Mouse (Mus musculus): ENCODE measurements around the gene Dlgap1.
A peak's percentile ranks its signal among the peaks of the same experiment; 100 is the strongest.

Gene Dlgap1

DNA sequence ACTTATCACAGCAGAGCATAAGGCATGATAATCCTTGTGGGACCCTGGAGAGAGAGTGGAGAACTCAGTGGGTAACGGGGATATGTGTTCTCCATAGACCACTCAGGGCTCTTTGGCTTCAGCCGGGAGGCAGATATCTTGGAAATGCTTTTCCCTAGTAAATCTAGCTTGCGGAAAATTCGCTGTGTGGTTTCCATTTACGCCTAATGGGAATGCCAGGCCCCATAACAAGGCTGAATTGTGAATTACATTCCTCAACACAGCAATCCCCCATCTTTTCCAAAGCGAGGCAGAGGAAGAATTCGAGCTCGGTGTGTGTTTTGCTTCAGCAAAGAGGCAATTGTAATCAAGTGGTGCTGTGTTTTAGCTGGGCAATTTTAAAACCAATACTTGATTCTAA lies 372.4 kb downstream of the Dlgap1 start:
- no peak for DNase-seq (ENCODE audit: low read depth, low spot score)

DNA sequence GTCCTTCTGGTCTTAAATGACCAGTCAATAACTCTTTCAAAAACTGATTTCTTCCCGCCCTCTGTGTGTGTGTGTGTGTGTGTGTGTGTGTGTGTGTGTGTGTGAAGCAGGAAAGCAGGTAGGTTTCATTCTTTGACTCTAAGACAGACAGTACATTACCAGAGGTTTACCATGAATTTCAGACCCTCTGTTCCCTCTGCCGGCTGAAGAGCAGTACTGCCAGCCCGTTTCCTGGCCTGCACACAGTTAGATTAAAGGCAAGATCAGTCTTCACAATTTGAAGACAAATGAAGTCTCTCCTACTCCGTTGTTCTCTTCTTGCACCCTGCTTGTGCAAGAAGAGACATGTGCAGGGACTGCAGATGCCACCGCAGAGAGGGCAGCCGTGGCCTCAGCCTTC lies 373.0 kb downstream of the Dlgap1 start:
- DNase-seq (ENCODE audit: low read depth, low spot score): no peak

DNA sequence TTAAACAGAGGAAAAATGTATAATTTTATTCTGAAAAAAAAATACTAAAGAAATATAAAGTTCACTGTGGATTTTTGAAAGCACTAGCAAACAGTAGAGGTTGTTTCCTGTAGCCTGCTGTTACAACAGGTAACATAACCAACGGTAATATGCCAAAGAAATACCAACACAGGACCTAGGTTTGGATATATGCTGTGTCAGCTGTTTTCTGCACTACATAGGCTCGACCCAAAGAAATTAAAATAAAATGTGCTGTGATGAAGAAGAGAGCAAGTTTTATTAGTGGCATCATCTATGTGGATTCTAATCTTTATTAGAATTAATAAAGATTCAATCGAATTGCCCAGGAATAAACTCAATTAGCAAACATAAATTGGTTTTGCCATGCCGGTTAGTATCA lies 378.5 kb downstream of the Dlgap1 start:
- DNase-seq (ENCODE audit: low read depth, low spot score): no peak

DNA sequence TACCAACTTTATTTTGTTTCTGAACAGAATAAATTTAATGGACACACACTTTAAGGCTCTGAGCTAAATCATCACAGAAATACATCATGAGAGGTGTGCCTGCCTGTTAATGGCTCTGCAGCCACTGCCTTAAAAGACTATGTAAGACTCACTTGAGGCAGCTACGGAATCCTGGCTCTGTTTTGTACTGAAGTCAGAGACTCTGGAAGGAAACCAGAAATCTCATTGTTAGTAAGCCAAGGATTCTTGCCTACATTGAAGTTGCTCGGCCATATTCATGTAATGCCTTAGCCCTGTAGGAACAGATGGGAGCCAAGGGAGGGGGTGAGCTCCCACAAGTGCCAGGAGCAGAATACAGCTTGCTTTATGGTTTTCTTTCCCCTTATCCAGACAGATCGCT lies 394.7 kb downstream of the Dlgap1 start:
- DNase-seq (ENCODE audit: low read depth, low spot score): no peak

DNA sequence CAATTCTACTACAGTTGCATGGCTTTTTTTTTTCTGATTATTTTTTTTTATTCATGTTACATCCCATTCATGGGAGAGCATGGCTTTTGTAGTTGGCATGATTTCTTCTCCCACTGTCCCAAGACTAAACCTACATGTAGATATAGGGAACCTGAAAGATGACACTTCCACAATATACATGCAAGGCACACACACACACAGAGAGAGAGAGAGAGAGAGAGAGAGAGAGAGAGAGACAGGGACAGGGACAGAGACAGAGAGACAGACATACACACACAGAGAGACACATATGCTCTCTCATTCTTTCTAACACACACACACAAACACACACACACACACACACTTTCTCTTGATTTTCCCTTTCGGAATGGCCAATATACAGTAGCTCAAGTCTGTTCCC lies 395.1 kb downstream of the Dlgap1 start:
- no peak for DNase-seq (ENCODE audit: low read depth, low spot score)

DNA sequence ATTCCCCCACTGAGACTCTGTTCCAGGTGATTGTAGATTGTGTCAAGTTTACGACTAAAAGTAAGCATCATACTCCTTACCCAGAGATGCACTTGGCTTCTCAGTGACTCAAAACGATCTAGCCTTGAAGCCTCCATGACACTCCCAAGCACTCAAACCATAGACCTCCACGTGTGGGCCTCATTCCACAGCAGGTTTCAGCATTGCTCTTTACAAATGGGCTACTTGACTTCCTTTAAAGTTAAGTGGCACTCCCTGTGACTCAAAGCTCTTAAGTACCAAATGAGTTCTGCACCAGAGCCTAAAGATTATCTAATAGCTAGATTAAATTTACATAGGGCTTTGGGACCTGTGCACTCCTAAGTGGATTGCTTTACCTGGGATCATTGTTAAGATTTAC lies 400.3 kb downstream of the Dlgap1 start:
- no peak for DNase-seq (ENCODE audit: low read depth, low spot score)

DNA sequence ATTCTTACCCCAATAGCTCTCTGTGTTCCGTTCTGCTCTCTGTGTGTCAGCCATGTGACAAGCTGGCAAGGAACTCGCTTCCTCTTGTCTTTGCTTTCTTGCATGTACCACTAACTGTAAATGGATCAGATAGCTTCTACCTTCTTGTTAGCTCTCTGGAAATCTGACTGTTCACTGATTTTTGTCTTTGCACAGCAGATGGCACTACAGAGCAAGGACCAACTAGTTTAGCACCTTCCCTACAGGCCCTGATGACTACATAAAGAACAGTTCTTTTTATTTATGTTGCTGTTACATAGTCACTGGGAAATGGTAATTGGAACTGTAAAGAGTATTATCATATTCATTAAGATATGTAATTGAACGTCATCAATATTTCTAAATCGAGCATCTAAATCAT lies 408.1 kb downstream of the Dlgap1 start:
- DNase-seq (ENCODE audit: low read depth, low spot score): no peak

DNA sequence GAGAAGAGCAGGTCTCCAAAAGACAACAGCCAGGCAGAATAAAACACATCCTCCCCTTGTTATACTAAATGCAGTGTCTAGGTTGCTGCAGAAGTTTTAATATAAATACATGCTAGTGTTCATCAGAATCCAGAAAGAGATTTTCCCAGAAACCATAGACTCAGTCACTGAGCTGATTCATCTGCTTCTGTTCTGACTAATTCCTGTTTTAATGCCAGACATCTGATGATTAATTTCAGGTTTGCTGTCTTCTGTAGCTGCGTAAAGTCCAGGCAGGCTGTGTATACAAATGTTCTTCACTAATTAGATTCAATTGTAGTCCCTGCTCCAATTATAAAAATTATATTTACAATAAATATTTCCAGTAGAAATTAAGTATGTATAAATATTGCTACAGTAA lies 419.6 kb downstream of the Dlgap1 start:
- DNase-seq (ENCODE audit: low read depth, low spot score): no peak

DNA sequence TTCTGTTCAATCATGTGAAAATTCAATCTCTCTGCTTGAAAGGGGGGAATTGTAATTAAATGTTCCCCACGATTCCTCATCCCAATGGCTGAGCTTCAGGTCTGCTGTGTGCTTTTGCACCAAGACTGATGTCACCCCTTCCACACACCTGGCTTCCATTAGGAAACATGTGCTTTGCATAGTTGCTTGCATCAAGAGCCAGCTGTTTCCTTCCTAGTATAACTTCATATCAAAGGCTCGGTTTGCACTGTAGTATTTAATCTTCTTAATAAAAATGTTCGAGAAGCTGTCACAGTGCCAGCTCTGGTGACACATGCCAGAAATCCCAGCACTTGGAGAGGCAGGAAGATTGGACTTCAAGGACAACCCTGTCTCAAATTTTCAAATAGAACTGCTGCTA lies 428.3 kb downstream of the Dlgap1 start:
- DNase-seq (ENCODE audit: low read depth, low spot score): no peak

DNA sequence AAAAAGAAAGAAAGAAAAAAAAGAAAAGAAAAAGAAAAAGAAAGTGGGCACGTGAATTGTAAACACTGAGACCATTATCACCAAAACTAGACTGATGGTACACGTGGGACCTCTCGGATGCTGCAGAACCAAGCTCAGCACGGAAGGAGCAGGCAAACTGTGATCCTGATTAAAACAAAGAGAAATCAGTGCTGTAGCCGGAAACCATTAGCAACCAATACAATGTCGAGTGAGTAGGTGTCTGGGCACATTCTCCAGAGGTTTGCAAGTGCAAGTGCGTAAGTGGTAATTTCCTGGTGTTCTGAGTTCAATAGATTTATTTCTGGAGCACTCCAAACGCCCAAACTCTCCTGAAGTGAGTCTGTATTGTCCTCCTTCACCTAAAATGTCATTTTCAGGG lies 428.8 kb downstream of the Dlgap1 start:
- no peak for DNase-seq (ENCODE audit: low read depth, low spot score)

DNA sequence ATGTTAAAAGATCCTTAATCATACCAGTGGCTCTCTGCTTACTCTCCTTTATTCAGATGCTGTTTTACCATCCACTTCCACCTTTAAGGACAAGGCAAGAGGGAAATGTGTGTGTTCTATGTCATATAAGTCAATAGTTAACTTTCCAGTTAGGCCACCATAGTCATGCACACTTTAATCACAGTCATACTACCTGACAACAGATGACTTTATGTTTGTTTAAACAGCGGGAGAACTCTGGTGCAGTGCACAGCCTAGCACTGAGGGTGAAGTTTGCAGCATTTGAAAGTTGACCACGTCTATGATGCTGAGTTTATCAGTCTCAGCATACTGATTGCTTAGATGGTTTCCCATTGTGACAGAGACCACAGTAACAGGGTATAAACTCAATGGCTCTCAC lies 433.0 kb downstream of the Dlgap1 start:
- DNase-seq (ENCODE audit: low read depth, low spot score): no peak

DNA sequence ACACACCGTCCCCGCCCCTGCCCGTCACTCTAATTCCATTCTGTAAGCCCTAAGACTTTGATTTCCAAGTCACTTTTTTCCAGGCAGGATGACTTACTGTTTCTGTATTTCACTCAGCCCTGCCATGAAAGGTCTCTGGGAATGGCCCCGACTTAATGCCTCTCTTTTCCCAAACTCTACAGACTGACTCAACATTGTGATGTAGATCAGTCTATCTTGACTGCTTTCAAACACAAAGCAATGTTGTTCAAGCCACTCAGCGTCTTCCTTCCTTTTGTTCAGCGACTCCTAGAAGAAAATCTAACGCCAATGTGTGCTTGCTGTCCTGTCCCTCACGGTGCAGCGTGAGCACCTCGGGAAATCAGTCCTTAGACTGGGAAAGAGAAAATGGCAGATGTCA lies 434.9 kb downstream of the Dlgap1 start:
- DNase-seq (ENCODE audit: low read depth, low spot score): no peak

DNA sequence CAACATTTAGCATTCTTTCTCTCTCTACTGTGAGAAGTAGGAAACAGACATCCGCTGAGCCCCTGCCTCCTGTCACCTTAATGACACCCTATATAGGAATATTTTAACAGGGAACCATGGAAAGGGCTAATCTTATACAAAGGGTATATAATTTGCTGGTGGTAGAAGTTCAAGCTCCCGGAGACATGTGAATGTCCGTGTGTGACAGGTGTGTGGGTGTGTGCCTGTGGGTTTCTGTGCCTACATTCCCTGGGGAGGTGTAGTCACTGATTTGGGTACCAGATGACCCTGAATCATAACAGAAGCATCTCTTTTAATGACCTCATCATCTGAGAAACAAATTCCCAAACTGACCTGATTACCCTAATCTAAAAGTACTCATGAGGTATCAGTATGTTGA lies 445.3 kb downstream of the Dlgap1 start:
- no peak for DNase-seq (ENCODE audit: low read depth, low spot score)

DNA sequence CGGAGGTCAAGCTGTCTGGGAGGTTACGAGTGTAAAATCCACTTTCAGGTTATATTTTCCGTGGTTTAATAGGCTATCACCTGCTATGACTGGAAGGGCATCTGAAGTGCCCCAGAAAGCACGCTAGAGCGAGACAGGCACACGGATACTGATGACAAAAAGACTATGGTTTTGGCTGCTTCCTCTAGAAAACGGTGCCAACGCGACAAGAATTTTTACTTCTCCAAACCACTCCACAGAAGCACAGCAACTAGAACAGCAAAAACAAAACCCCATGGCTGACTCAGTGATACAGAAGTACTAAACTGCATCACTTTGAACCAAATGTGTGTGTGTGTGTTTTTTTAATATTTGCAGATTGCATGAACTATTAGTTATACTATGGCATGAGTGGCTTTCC lies 459.0 kb downstream of the Dlgap1 start:
- DNase-seq (ENCODE audit: low read depth, low spot score): no peak

DNA sequence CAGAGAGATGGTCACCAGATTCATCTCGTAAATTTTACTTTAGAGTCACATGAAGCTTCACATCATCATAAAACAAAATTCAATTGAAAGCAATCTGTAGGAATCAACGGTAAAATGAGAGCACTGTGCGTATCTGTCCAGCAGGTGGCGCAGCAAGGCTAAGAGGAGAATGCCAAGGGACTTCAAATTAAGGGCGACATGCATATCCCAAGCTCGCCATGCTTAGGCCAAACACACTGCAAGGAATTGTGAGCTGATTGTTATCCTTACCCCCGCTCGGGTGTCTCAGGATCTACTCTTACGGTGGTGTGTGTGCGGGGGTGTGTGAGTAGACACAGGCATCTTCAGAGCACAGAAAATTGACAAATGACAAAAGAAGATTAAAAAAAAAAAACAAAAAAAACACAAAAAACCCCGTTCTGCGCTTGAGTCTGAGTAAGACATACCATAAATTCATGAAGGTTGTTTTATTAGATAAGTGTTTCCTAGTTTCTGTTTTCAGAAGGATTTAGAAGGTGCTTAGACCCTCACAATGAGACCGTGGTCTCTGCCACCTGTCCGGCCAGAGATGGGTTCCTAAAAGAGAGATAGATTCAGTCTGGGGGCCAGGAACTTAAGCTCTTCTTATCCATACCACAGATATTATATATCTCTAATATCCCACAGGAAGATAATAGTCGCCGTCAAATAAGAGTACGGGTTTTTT lies 461.0 kb downstream of the Dlgap1 start:
- peak; percentile 76 for DNase-seq (ENCODE audit: low read depth, low spot score)

DNA sequence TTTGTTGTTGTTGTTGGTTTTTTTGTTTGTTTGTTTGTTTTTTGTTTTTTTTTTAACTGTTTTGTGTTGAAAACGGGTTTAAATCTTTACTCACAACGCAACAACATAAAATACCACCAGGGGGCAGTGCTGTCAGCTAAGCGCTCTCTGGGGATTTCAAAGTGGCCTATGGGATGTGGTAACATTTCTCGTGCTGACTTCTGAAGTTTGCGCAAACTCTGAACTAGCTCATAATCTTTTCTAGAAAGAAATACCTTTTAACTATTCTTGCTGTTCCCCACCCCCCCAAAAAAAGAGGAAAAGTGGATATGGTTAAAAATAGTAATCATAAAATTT lies 461.5 kb downstream of the Dlgap1 start:
- DNase-seq (ENCODE audit: low read depth, low spot score): peak; percentile 73

DNA sequence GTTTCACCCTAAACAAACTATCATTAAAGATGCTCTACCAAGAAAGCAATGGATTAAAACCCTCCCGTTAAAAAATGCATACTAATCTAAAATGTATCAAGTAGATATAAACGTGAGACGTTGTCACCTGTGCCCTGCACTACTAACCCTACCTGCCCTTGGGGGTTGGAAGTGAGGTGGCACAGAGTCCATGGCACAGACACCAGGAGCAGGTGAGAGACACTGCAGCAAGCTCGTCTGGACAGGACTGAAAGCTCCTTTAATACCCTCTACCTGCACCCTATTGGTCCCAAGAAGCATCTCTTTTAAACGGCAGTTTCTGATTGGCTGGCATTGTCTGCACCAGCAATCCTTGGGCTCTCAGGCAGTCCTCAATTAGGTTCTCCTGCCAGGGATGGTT lies 464.0 kb downstream of the Dlgap1 start:
- DNase-seq (ENCODE audit: low read depth, low spot score): no peak

DNA sequence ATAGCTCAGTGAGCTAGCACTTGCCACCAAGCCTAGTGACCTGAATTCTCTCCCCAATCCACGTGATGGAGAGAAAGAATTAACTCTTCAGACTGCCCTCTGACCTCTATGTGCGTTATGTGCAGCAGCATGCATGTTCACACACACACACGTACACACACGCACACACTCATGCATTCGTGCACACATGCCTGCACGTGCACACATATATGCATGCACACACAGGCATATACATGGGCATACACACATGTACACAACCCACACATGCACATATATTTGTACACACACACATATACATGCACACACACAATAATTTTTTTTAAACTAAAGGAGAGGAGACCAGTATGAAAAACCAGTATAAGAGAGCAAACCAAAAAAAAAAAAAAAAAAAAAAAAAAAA lies 465.7 kb downstream of the Dlgap1 start:
- DNase-seq (ENCODE audit: low read depth, low spot score): no peak

DNA sequence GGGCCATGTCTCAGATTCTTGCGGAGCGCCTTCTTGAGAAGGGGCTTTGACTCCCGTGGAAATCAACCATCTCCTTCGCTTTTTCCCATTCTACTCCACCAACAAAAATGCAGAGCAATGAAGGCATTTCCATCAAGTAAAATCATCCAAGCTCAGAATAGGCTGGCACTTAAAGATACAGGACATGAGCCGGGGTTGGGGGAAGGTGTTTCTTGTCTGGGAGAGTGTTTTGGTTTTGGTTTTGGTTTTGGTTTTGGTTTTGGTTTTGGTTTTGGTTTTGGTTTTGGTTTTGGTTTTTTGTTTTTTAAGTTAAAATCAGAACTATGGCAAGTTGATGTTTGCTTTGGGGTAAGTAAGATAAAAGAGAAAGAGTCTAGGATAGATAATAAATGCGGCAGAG lies 466.7 kb downstream of the Dlgap1 start:
- DNase-seq (ENCODE audit: low read depth, low spot score): no peak

DNA sequence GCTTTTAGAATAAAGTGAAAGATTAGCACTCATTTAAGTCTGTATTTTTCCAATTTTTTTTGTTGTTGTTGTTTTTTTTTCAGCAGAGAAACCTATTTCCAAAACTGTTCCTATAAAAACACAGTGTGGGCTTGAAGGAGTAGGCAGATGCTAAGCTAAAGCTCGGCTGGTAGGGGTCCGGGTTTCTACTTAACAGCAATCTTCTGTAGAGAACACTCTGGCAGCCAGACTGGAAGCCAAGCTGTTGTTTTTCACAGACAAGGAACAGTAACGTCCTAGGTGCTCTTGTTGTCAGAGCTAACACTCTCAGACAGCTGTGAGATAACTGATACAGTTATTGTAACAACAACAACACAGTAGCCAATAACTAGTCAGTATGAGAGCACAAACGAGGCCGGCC lies 468.4 kb downstream of the Dlgap1 start:
- no peak for DNase-seq (ENCODE audit: low read depth, low spot score)

DNA sequence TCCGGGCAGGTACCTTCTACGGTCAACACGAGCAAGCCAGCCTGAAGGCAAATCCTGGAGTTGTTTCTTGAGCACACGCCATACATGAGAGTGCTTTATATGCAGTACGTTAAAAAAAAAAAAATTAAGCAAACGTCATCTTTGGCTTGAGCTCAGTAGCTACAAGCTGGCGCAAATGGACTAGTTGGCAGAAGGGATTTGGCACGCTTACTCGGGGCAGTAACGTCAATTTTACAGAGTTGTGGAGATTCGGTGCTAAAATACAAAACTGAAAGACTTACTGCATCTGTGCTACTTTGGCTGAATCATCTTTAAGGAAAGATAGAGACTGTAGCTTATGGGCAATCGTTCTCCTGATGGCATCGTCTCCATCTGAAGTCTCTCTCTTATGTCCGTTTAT lies 474.1 kb downstream of the Dlgap1 start:
- DNase-seq (ENCODE audit: low read depth, low spot score): no peak

DNA sequence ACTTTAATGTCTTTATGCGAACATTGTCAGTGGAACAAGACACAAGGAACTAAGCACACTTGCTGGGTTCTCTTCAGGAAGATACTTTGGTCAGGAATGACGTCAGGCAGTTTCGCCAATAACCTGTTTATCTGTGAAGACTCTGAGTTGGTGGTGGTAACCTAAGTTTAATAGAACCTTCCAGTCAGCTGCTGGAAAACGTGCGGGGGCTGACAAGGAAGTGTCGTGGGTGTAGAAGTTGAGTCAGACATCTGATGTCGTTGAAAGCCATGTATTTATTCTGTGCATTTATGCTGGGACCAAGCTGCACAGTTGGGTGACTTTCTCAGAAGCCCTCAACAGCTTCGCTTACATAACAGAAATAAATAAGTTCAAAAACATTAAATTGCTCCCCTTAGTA lies 477.6 kb downstream of the Dlgap1 start:
- DNase-seq (ENCODE audit: low read depth, low spot score): no peak

DNA sequence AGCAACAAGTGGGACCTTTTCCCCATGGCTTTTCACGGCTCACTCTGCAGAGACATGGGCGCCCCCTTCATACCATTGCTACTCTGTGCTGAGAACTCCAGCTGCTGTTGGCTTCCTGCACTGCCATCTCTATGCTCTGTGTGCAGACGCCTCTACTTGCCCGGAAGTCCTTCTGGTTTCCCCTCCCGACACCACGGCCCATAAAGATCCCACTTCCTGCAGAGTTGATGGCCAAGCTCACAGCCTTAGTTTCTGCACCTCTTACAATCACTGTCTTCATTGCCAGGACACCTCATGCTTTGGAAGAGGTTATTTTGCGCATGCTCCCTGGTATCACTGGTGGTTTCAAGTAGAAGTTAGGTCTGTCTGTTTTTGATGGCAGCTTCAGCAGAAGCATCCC lies 486.2 kb downstream of the Dlgap1 start:
- DNase-seq (ENCODE audit: low read depth, low spot score): no peak

DNA sequence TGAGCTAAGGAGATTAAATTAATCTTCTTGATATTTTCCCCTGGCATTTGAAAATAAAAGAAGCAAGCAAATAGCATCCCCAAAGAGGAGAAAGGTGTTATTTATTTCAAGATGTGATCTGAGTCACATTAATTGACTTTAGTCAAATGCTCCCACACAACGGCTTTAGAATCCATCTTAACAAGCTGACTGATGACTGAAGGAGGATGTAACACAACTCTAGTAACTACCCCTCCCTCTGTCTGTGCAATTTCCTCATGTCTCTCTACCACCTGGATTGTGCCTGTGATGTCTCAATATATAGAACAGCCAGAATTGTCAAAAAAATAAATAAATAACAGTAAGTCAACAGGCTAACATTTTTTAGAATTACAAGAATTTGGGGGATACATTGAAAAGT lies 488.2 kb downstream of the Dlgap1 start:
- no peak for DNase-seq (ENCODE audit: low read depth, low spot score)

DNA sequence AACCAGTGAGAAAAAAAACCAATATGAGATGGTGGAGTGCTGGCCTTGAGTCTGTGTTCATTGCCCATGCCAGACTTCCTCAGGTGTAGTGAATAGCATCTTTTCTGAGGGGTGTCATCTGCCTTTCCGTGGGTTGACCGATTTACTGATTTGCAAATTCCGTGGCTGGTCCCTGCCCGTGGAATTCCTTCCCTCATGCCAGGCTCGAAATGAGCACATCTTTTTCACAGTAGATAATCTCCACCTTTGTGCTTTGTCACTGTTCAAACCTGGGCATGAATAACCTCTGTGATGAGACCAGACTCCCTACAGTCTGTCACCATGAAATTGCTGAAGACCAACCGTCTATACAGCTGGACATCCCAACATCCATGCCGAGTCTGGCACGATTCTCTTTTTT lies 493.4 kb downstream of the Dlgap1 start:
- no peak for DNase-seq (ENCODE audit: low read depth, low spot score)

Measured in A20 (cell line).